Mouse (Mus musculus): ENCODE results near the gene Gad1.
"Not testable (repeated sequence)": the region's sequence is repeated elsewhere in the genome, so short reads cannot be mapped to it uniquely, and the experiment has no call there.

The Gad1 gene

GRCm38 (mm10) chr2:70552772-70553171, at the start of gene Gad1:
Gad1 (plus strand) TSS chr2:70553072.
- in situ Hi-C loops (cut with MboI, MseI) = loop anchor here (5.0 kb wide), 2 partner anchors 325 to 425 kb away; no protein-coding TSS in a partner anchor

DNA sequence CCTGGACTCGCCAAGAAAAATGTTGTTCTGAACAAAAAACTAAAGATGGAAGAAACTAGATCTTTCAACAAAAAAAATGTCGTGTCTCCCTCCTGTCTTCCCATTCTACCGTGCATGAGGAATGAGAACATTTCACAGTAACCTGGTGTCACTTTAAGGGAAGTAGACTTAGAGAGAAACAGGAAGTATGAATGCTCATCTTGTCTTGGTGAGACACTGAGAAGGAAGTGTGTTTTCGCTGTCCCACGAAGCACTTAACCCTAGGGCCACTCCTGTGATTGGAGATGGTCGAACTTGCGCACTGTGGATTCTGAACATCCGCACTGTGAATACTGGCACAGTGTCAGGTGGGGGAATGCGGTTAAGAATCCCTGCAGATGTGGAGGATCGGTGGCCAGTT, 49.4 kb upstream of the Gad1 start:
- in situ Hi-C loops (cut with MboI, MseI) = no loop called here

DNA sequence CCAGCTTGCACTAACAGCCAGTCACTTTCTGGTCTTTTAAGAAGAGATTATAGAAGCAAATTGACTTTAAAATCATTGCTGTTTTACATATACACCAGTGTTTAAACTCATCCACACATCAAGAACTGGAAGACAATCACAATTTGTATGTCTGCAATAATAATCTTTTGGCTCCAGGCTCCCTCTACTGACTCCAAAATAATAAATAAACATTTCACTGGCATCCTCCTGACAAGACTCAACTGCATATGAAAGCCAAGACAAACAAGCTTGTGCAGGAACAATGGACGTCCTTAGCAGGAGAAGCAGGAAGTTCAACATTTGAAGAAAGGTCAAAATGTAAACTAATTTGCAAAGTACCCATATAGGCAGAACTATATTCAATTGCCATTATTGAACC, 47.6 kb upstream of the Gad1 start:
- in situ Hi-C loops (cut with MboI, MseI) = no loop called here

DNA sequence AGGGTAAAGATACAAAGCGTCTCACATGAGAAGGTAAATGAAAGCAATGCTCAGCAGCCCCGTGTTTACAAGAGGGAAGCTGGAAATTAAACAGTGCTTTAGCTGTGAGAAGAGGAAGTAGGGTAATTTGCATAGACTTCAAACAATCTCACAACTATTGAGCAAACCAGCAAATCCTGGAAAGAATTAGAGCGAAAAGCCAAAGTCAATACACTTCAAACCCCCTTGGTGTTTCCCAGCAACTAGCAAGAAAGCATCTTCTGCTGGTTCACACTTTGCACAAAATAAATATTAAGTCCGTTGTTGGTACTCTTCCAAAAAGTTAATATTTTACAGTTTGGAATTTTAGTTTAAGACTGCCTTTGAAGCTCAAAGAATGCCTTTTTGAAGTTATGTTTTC, 47.0 kb upstream of the Gad1 start:
- in situ Hi-C loops (cut with MboI, MseI) = no loop called here

DNA sequence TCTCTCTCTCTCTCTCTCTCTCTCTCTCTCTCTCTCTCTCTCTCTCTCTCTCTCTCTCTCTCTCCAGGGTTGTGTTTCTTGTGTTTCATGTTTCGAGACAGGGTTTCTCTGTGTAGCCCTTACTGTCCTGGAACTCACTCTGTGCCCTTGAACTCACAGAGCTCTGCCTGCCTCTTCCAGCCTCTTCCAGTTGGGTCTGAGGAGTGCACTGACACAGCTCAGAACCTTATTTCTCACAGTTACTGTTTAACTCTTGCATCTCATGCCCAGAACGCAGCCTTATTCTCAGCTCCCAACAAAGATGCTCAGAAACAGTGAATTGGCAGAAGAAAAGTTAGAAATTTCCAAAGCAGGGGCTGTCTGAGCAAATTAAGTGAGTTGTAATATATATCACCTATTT, 46.5 kb upstream of the Gad1 start:
- in situ Hi-C loops (cut with MboI, MseI) = no loop called here

DNA sequence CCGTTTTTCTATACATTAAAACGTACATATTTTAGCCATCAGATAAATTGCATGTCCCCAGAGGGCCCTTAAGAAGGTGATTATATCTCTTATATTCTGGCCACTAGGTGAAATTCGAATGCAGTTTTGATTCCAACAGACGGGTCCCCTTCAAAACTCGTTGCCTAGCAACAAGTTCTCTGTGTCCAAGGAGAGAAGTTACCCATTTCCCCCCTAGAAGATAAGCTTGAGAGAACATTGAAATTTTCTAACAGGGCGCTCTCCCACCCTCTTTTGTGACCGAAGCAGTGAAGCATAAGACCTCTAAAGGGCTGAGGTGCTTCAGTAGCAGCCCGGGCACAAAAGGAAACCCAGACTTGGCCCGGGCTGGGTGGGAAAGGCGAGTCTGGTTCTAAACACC, 44.4 kb upstream of the Gad1 start, which contains the start of gene Erich2:
Erich2 (plus strand) TSS at position 324 of the 400 bp plus-strand sequence.
- in situ Hi-C loops (cut with MboI, MseI) = no loop called here

DNA sequence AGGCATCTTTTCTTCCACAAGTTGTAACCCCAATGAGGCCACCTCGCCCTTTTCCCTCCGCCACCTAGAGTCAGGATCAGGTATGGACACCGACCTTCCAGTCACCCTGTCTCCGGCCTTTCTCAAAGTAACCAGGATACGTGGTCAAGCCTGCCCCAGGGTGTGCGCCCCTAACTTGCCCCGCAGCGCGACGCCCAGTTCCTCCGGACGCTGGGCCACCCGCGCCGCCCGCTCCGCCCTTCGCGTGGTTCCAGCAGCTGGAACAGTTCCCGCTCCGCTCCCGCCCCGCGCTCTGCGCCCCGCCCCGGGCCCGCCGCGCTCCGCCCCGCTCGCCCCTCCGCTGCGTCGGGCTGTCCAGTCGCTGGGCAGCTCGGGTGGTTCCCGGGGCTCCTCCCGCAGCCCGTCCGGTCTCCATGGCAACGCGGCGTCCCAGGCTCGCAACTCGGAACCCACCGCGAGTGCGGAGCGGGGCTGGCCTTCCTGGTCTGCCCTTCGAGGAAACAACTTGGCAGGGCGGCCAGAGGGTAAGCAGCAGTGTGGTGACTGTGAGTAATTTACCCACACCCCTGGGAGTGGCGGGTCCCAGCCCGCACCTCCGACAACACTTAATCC, 43.7 kb upstream of the Gad1 start:
- in situ Hi-C loops (cut with MboI, MseI) = no loop called here

DNA sequence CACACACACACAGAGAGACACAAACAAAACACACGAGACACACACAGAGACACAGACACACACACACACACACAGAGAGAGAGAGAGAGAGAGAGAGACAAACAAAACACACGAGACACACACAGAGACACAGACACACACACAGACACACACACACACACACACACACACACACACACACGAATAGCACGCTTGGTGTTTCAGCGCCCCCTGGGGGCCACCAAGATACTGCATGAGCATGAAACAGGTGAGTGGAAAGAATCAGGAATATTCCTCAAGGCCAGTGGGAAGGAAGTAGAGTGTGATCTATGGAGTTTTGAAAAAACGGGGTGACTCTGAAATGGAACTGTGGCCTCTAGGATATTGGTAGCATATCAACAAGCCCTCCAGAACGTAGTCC, 14.6 kb upstream of the Gad1 start:
- in situ Hi-C loops (cut with MboI, MseI) = not testable (repeated sequence)

DNA sequence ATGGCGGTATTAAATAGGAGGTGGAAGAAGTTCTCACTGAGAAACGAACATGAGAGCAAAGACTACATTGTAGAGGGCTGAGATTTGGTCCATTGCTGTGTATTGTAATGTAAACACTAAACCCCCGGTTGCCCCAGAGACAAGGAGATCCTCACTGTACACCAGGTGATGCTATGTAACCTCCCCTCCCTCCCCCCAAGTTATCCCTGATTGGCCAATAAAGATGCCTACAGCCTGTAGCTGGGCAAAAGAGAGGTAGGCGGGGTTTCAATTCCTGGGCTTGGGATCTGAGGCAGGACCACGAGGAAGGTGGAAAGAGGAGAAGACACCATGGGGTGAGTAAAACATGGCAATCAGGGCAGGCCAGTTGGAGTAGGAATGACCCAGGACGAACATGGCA, 2.2 kb upstream of the Gad1 start:
- in situ Hi-C loops (cut with MboI, MseI) = loop anchor here (5.0 kb wide), 2 partner anchors 323 to 423 kb away; no protein-coding TSS in a partner anchor

DNA sequence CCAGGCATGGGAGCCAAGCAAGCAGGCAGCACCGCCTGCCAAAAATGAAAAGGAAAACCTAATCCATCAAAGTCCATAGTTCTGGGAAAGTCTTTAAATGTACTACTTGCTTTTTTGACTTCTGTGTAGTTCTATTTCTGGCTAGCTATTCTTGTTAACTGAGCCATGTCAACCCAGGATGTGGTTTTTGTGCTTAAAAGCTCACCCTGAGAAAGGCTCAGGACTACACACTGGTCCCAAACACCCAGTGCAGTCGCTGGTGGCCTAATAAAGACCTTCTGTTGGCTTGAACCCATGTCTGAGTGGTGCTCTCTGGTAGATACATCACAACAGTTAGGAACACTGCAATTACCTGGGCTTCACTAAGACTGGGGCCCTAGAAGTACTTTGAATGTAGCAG, 1.4 kb upstream of the Gad1 start:
- in situ Hi-C loops (cut with MboI, MseI) = loop anchor here (5.0 kb wide), 2 partner anchors 324 to 424 kb away; no protein-coding TSS in a partner anchor

- in situ Hi-C loops (cut with MboI, MseI) = loop anchor here (5.0 kb wide), 2 partner anchors 325 to 425 kb away; no protein-coding TSS in a partner anchor
Observed at GRCm38 (mm10) chr2:70552067-70552598, 739 bp upstream of the Gad1 start.

DNA sequence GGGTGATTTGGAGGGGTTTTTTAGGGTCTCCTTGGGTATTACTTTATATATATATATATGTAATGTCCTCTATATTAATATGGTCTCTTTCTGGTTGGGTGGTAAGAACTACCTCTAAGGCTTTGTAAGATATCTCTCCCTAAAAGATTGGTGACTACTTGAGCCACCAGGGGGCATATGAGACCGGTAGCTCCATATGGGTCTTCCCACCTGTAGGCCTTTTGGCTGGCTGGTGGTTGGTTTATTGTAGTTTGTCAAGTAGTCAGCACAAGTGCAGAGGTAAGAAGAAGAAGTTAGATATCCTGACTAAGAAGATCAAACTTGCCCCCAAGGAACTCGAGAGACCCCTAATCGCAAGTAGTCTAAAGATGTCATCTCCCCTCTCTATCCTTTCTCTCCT, 954 bp downstream of the Gad1 start:
- in situ Hi-C loops (cut with MboI, MseI) = loop anchor here (5.0 kb wide), 2 partner anchors 327 to 427 kb away; no protein-coding TSS in a partner anchor

- in situ Hi-C loops (cut with MboI, MseI) = no loop called here
Observed at GRCm38 (mm10) chr2:70558112-70558842, 5.4 kb downstream of the Gad1 start.

- in situ Hi-C loops (cut with MboI, MseI) = no loop called here
Observed at GRCm38 (mm10) chr2:70558843-70559451, 6.1 kb downstream of the Gad1 start.

DNA sequence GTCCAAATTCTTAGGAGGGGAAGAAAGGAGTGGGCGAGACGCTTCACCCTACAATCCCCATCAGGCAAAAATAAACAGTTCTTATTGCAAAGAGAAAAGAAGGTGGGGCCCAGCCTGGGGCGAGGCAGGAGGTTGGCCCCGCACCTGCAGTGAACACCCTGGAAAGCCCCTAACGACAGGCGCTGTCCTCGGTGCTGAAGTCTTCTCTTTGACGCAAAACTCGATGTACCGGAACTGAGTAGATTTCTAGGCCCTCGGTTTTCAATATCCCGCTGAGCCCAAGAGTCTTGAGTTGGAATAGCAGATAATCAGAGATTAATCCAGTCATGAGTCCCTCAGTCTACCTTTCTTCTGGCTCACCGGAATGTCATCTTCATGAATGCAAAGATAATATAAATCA, 6.6 kb downstream of the Gad1 start:
- in situ Hi-C loops (cut with MboI, MseI) = no loop called here

GRCm38 (mm10) chr2:70561077-70561795, 8.4 kb downstream of the Gad1 start:
- in situ Hi-C loops (cut with MboI, MseI) = no loop called here

GRCm38 (mm10) chr2:70562011-70562491, 9.2 kb downstream of the Gad1 start:
- in situ Hi-C loops (cut with MboI, MseI) = no loop called here

GRCm38 (mm10) chr2:70562611-70562980, 9.7 kb downstream of the Gad1 start:
- in situ Hi-C loops (cut with MboI, MseI) = no loop called here

GRCm38 (mm10) chr2:70562981-70563671, 10.3 kb downstream of the Gad1 start:
- in situ Hi-C loops (cut with MboI, MseI) = no loop called here

- in situ Hi-C loops (cut with MboI, MseI) = no loop called here
Observed at GRCm38 (mm10) chr2:70563721-70564645, 11.1 kb downstream of the Gad1 start.

All from T-helper 2 cell (primary cell).